Mouse (Mus musculus) kidney, postnatal 0 days (tissue): ENCODE measurements around the gene C530008M17Rik. TPM values are rescaled to one million over a fixed set of nuclear protein-coding genes. Genes with fewer than 3 reads are reported as not detected.

Experiments used
- ATAC-seq: fragments of 200-750 bp; cut with Nextera tagmentation; replicated peaks from 2 replicates; pipeline ENCODE4 v1.8.0; 2017; ENCODE audit warnings: low read depth, moderate number of reproducible peaks, moderate TSS enrichment, moderate library complexity; ENCODE audit not compliant: low FRiP score
- DNase-seq: peaks from one replicate; pipeline ENCODE4 v3.0.0-alpha.2; 2016; ENCODE audit warnings: low spot score
- H3K27ac ChIP-seq: fragments of 300-500 bp; sonication (generic); 2 replicates; pipeline ENCODE4 v1.5.1; 2014; ENCODE audit warnings: mild to moderate bottlenecking
- H3K27me3 ChIP-seq: fragments of 300-500 bp; sonication (generic); 2 replicates; pipeline ENCODE4 v1.6.1; 2014; ENCODE audit warnings: low read length, mixed read lengths; ENCODE audit not compliant: insufficient read depth
- H3K36me3 ChIP-seq: fragments of 300-500 bp; sonication (generic); 2 replicates; pipeline ENCODE4 v1.6.1; 2014; ENCODE audit warnings: low read length, mixed read lengths; ENCODE audit not compliant: insufficient read depth
- H3K4me1 ChIP-seq: fragments of 300-500 bp; sonication (generic); replicated peaks from 2 replicates; pipeline ENCODE4 v1.6.1; 2014; ENCODE audit warnings: antibody characterized with exemption, low read length, mixed read lengths; ENCODE audit not compliant: insufficient read depth
- H3K4me2 ChIP-seq: fragments of 300-500 bp; sonication (generic); 2 replicates; pipeline ENCODE4 v1.6.1; 2014; ENCODE audit warnings: mild to moderate bottlenecking, low read length, moderate library complexity, mixed read lengths
- H3K4me3 ChIP-seq: fragments of 300-500 bp; sonication (generic); replicated peaks from 2 replicates; pipeline ENCODE4 v1.5.1; 2014; ENCODE audit warnings: low read depth, low read length
- H3K9ac ChIP-seq: fragments of 300-500 bp; sonication (generic); 2 replicates; pipeline ENCODE4 v1.6.1; 2014; ENCODE audit warnings: low read depth, low read length
- H3K9me3 ChIP-seq: fragments of 300-500 bp; sonication (generic); replicated peaks from 2 replicates; pipeline ENCODE4 v1.6.1; 2016; ENCODE audit warnings: low read length, inconsistent platforms, mixed read lengths
- CTCF ChIP-seq: IDR thresholded peaks from 2 replicates; pipeline ENCODE4 v1.5.1; 2016; ENCODE audit warnings: antibody characterized with exemption, low read depth, mild to moderate bottlenecking, moderate library complexity
- WGBS: fragments of 180-500 bp; shearing (Covaris S2); extraction: QIAGEN DNeasy Blood & Tissue Kit; methylation state at CpG from one replicate; pipeline ENCODE4 v1.1.7; 2014; 5-methylcytosine and 5-hydroxymethylcytosine counted together
- polyA plus RNA-seq: library from polyadenylated mRNA; unstranded; fragments of >200 nt; fragmentation: Nextera tagmentation; extraction: Ambion mirVana; gene quantifications from 2 replicates; pipeline ENCODE4 v1.2.1, GENCODE M21; 2015

Gene C530008M17Rik
- polyA plus RNA-seq, 1 experiment from 2014 or later: 6.8 TPM

GRCm38 (mm10) chr5:76792720-76793119 is 136.4 kb downstream of the C530008M17Rik start:
- DNase-seq (no peak), ATAC-seq (no peak)
- no peaks in the 10 kb centered on the region for H3K27me3 ChIP-seq
- no peak overlapping the region for H3K27ac ChIP-seq
- H3K4me1 ChIP-seq: no peaks in the 10 kb centered on the region
- no peak overlapping the region for H3K4me3 ChIP-seq
- TF ChIP-seq CTCF: no peak
- H3K9me3 ChIP-seq: no peaks in the 10 kb centered on the region
- no peaks in the 10 kb centered on the region for H3K36me3 ChIP-seq
- no peak overlapping the region for H3K9ac ChIP-seq
- WGBS: 87% methylated on average over 6 of the region's 6 CpGs
- no peak overlapping the region for H3K4me2 ChIP-seq

- ATAC-seq: no peak
- 86% methylated on average over 8 of the region's 8 CpGs for WGBS
These were observed 141.7 kb downstream of the C530008M17Rik start for GRCm38 (mm10) chr5:76798043-76798442.

GRCm38 (mm10) chr5:76799471-76799870 is 143.2 kb downstream of the C530008M17Rik start:
- Histone ChIP-seq H3K4me2 (no peak overlapping the region), H3K4me1 (peaks cover 6% of the 10 kb centered on the region; the same call in 1 of the 2 replicates), H3K9me3 (no peaks in the 10 kb centered on the region), H3K27me3 (no peaks in the 10 kb centered on the region), H3K9ac (no peak overlapping the region), H3K27ac (no peak overlapping the region), H3K4me3 (no peak overlapping the region), H3K36me3 (no peaks in the 10 kb centered on the region)
- 40% methylated on average over 10 of the region's 10 CpGs for WGBS
- DNase-seq (no peak), ATAC-seq (no peak)
- TF ChIP-seq CTCF: no peak

More at GRCm38 (mm10) chr5:76798043-76798442, 141.7 kb downstream of the C530008M17Rik start:
- no peak overlapping the region for H3K4me3 ChIP-seq
- no peaks in the 10 kb centered on the region for H3K27me3 ChIP-seq
- no peak overlapping the region for H3K9ac ChIP-seq
- no peak for DNase-seq
- no peak overlapping the region for H3K27ac ChIP-seq
- H3K9me3 ChIP-seq: no peaks in the 10 kb centered on the region
- no peak overlapping the region for H3K4me2 ChIP-seq
- peaks cover 6% of the 10 kb centered on the region; the same call in 1 of the 2 replicates for H3K4me1 ChIP-seq
- TF ChIP-seq CTCF: no peak
- no peaks in the 10 kb centered on the region for H3K36me3 ChIP-seq

- no peak for TF ChIP-seq CTCF
- Histone ChIP-seq H3K27me3 (no peaks in the 10 kb centered on the region), H3K4me1 (no peaks in the 10 kb centered on the region), H3K4me3 (no peak overlapping the region), H3K9me3 (no peaks in the 10 kb centered on the region), H3K9ac (no peak overlapping the region), H3K27ac (no peak overlapping the region), H3K4me2 (no peak overlapping the region), H3K36me3 (no peaks in the 10 kb centered on the region)
- no peak for ATAC-seq
- DNase-seq: no peak
- 78% methylated on average over 6 of the region's 6 CpGs for WGBS
These were observed 152.7 kb downstream of the C530008M17Rik start for GRCm38 (mm10) chr5:76809031-76809430.

GRCm38 (mm10) chr5:76815035-76815434 is 158.7 kb downstream of the C530008M17Rik start:
- no peak overlapping the region for H3K4me3 ChIP-seq
- H3K9me3 ChIP-seq: no peaks in the 10 kb centered on the region
- no peak for ATAC-seq
- no peaks in the 10 kb centered on the region for H3K27me3 ChIP-seq
- DNase-seq: no peak
- no peaks in the 10 kb centered on the region for H3K36me3 ChIP-seq
- H3K4me2 ChIP-seq: no peak overlapping the region
- WGBS: 46% methylated on average over 11 of the region's 11 CpGs
- TF ChIP-seq CTCF: no peak
- no peak overlapping the region for H3K9ac ChIP-seq
- no peak overlapping the region for H3K27ac ChIP-seq
- H3K4me1 ChIP-seq: no peaks in the 10 kb centered on the region

- no peak overlapping the region for H3K4me3 ChIP-seq
- H3K4me2 ChIP-seq: no peak overlapping the region
- H3K4me1 ChIP-seq: no peaks in the 10 kb centered on the region
- DNase-seq: no peak
- 44% methylated on average over 13 of the region's 13 CpGs for WGBS
- H3K36me3 ChIP-seq: no peaks in the 10 kb centered on the region
- no peaks in the 10 kb centered on the region for H3K9me3 ChIP-seq
- TF ChIP-seq CTCF: peak; percentile 10; the same call in 1 of the 2 replicates
- H3K27me3 ChIP-seq: no peaks in the 10 kb centered on the region
- ATAC-seq: peak; percentile 79
- 0 out of 2 replicates have a peak overlapping the region, but pooled peaks have one; percentile 21 for H3K27ac ChIP-seq
- 0 out of 2 replicates have a peak overlapping the region, but pooled peaks have one; percentile 9 for H3K9ac ChIP-seq
These were observed 159.6 kb downstream of the C530008M17Rik start for GRCm38 (mm10) chr5:76815786-76816455.

- TF ChIP-seq CTCF: no peak
- DNase-seq: no peak
- ATAC-seq: peak; percentile 61; the same call in 1 of the 2 replicates
- Histone ChIP-seq H3K36me3 (no peaks in the 10 kb centered on the region), H3K4me2 (no peak overlapping the region), H3K9ac (no peak overlapping the region), H3K4me3 (no peak overlapping the region), H3K27ac (no peak overlapping the region), H3K27me3 (no peaks in the 10 kb centered on the region), H3K4me1 (no peaks in the 10 kb centered on the region), H3K9me3 (no peaks in the 10 kb centered on the region)
- 88% methylated on average over 5 of the region's 5 CpGs for WGBS
These were observed 160.4 kb downstream of the C530008M17Rik start for GRCm38 (mm10) chr5:76816748-76817147.
